Mouse (Mus musculus) myocyte (in vitro differentiated cells): ENCODE measurements around the gene Sri.

Experiments used
- CEBPB ChIP-seq: IDR thresholded peaks from 2 replicates; pipeline ENCODE4 v1.6.1; 2011; ENCODE audit warnings: mild to moderate bottlenecking, moderate library complexity; ENCODE audit not compliant: poor library complexity, insufficient read depth, severe bottlenecking
- E2F4 ChIP-seq: IDR thresholded peaks from one replicate; pipeline ENCODE4 v1.6.1; 2011; ENCODE audit warnings: mild to moderate bottlenecking, control low read depth, moderate library complexity; ENCODE audit not compliant: insufficient read depth
- MAX ChIP-seq: IDR thresholded peaks from one replicate; pipeline ENCODE4 v1.6.1; 2011; ENCODE audit warnings: low read depth, mild to moderate bottlenecking, control low read depth
- MYOG ChIP-seq, 3 experiments: IDR thresholded peaks; one replicate each; pipeline ENCODE4 v1.6.1; 2011; ENCODE audit warnings: control low read depth in 2 of 3, low read depth in 2 of 3, mild to moderate bottlenecking in 2 of 3; ENCODE audit not compliant: insufficient read length in 2 of 3, control insufficient read depth in 1 of 3, insufficient read depth in 1 of 3
- POLR2A ChIP-seq: IDR thresholded peaks from one replicate; pipeline ENCODE4 v1.6.1; 2011; ENCODE audit warnings: low read depth, mild to moderate bottlenecking, control low read depth, moderate library complexity; ENCODE audit not compliant: insufficient read length
- POLR2AphosphoS2 ChIP-seq: IDR thresholded peaks from one replicate; pipeline ENCODE4 v1.6.1; 2011; ENCODE audit warnings: low read depth, control low read depth; ENCODE audit not compliant: insufficient read length
- REST ChIP-seq: IDR thresholded peaks from one replicate; pipeline ENCODE4 v1.6.1; 2011; ENCODE audit warnings: mild to moderate bottlenecking, control low read depth, moderate library complexity; ENCODE audit not compliant: insufficient read depth, insufficient read length
- SRF ChIP-seq: IDR thresholded peaks from one replicate; pipeline ENCODE4 v1.6.1; 2011; ENCODE audit warnings: low read depth; ENCODE audit not compliant: control insufficient read depth, insufficient read length
- TCF3 ChIP-seq: IDR thresholded peaks from one replicate; pipeline ENCODE4 v1.6.1; 2011; ENCODE audit warnings: low read depth, control low read depth; ENCODE audit not compliant: insufficient read length
- USF1 ChIP-seq: IDR thresholded peaks from one replicate; pipeline ENCODE4 v1.6.1; 2011; ENCODE audit warnings: low read depth, mild to moderate bottlenecking, control low read depth, moderate library complexity

DNA sequence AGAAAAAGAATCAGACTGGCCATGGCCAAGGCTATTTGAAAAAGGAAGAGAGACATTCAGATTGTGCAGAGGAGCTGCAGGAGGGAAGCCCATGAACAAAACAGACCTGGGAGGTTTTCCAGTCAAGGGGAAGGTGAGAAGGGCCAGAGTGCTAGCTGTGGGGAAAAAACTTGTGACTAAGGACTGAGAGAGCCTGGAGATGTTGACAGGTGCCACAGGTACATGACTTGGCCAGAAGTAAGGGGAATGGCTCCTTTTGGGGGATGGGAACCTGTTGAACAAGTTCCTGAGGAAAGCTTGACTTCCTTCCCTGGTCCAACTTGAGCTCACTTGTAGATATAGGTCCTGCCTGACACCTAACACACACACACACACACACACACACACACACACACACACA lies 43.1 kb upstream of the Sri start:
- TF ChIP-seq POLR2A (no peak), CEBPB (no peak), MYOG (IDR thresholded peaks at IDR 0.05; ENCODE audit: control insufficient read depth in 1 of 3, insufficient read depth in 1 of 3, insufficient read length in 2 of 3, low read depth in 2 of 3) (no peak), POLR2AphosphoS2 (no peak), TCF3 (no peak), MAX (no peak), SRF (no peak), E2F4 (no peak), REST (no peak), USF1 (no peak)
